Mouse (Mus musculus) intestine, postnatal 0 days (tissue): ENCODE measurements around the gene Ngrn. TPM values are rescaled to one million over a fixed set of nuclear protein-coding genes. Genes with fewer than 3 reads are reported as not detected.

Experiments
- ATAC-seq: fragments of 200-750 bp; cut with Nextera tagmentation; 2 replicates; pipeline ENCODE4 v1.8.0; 2017; ENCODE audit warnings: mild to moderate bottlenecking, moderate TSS enrichment, moderate library complexity
- H3K27ac ChIP-seq: fragments of 300-500 bp; sonication (generic); 2 replicates; pipeline ENCODE4 v1.5.1; 2014; ENCODE audit warnings: mild to moderate bottlenecking, low read depth, low read length, moderate library complexity
- H3K27me3 ChIP-seq: fragments of 300-500 bp; sonication (generic); replicated peaks from 2 replicates; pipeline ENCODE4 v1.6.1; 2014; ENCODE audit warnings: low read length, mixed read lengths; ENCODE audit not compliant: control insufficient read depth, insufficient read depth
- H3K36me3 ChIP-seq: fragments of 300-500 bp; sonication (generic); 2 replicates; pipeline ENCODE4 v1.6.1; 2014; ENCODE audit warnings: mild to moderate bottlenecking, moderate library complexity; ENCODE audit not compliant: control insufficient read depth, insufficient read depth
- H3K4me1 ChIP-seq: fragments of 300-500 bp; sonication (generic); replicated peaks from 2 replicates; pipeline ENCODE4 v1.6.1; 2014; ENCODE audit warnings: antibody characterized with exemption, low read length, mixed read lengths; ENCODE audit not compliant: control insufficient read depth, insufficient read depth
- H3K4me2 ChIP-seq: fragments of 300-500 bp; sonication (generic); replicated peaks from 2 replicates; pipeline ENCODE4 v1.6.1; 2014; ENCODE audit warnings: low read depth, mild to moderate bottlenecking, moderate library complexity
- H3K4me3 ChIP-seq: fragments of 300-500 bp; sonication (generic); 2 replicates; pipeline ENCODE4 v1.5.1; 2014; ENCODE audit warnings: low read depth, low read length
- H3K9ac ChIP-seq: fragments of 300-500 bp; sonication (generic); 2 replicates; pipeline ENCODE4 v1.6.1; 2014; ENCODE audit warnings: mild to moderate bottlenecking, low read depth, low read length
- H3K9me3 ChIP-seq: fragments of 300-500 bp; sonication (generic); 2 replicates; pipeline ENCODE4 v1.6.1; 2016; ENCODE audit warnings: mixed run types; ENCODE audit not compliant: control insufficient read depth
- CTCF ChIP-seq: sonication (generic); IDR thresholded peaks from 2 replicates; pipeline ENCODE4 v1.5.1; 2016; ENCODE audit warnings: low read depth, mild to moderate bottlenecking, control low read depth, antibody characterized with exemption, moderate library complexity
- WGBS: fragments of 180-500 bp; shearing (Covaris S2); extraction: QIAGEN DNeasy Blood & Tissue Kit; methylation state at CpG from one replicate; pipeline ENCODE4 v1.1.7; 2014; 5-methylcytosine and 5-hydroxymethylcytosine counted together
- polyA plus RNA-seq: library from polyadenylated mRNA; unstranded; fragments of >200 nt; fragmentation: Nextera tagmentation; extraction: Ambion mirVana; gene quantifications from 2 replicates; pipeline ENCODE4 v1.2.1, GENCODE M21; 2015

The Ngrn gene
- polyA plus RNA-seq, 1 experiment from 2014 or later, result 30.2 TPM

DNA sequence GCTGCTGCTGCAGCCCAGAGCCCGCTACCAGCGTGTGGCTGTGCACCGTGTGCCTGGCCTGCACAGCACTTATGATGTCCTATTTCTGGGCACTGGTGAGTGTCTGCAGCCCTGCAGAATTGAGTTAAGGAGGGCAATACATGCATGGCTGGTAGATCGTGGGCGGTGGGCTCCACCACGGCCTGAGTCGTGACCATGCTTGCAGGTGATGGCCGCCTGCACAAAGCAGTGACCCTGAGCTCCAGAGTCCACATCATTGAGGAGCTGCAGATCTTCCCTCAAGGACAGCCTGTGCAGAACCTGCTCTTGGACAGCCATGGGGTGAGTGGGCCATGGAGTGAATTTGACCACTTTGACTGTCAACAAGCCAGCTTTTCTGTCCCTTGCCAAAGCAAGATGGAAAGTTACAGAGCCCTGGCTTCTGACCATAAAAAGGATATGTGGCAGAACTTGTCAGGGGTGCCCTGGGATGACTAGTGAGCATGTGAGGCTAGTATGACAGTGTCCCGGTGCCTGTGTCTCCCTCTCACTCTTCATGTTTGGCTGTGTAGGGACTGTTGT is 40.7 kb upstream of the Ngrn start:
- Histone ChIP-seq H3K9ac (no peak overlapping the region), H3K4me3 (no peak overlapping the region), H3K9me3 (no peaks in the 10 kb centered on the region), H3K27me3 (no peaks in the 10 kb centered on the region), H3K27ac (no peak overlapping the region), H3K4me1 (no peaks in the 10 kb centered on the region), H3K4me2 (no peak overlapping the region), H3K36me3 (peaks cover 91% of the 10 kb centered on the region)
- no peak for ATAC-seq
- 93% methylated on average over 9 of the region's 9 CpGs for WGBS
- no peak for TF ChIP-seq CTCF

DNA sequence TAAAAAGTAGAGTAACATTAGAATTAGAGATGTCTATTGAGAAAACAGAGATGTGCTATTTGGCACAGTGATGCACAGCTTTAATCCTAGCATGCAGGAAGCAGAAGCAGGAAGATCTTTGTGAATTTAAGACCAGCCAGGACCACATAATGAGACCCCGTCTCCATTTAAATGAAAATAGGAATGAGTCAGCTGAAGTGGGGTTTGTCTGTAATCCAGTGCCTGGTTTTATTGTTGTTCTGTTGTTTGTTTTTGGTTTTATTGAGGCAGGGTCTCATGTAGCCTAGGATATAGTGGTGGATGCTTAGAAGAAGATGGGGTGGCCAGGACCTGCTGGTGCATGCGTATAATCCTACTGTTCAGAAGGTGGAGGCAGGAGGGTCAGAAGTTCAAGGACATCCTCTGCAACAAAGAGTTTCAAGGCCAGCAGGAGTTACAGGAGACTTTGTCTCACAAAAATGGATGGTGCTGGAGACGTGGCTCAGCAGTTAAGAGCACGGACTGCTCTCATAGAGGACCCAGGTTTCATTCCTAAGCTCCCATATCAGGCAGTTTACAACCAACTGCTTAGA is 39.8 kb upstream of the Ngrn start:
- no peaks in the 10 kb centered on the region for H3K4me1 ChIP-seq
- H3K27me3 ChIP-seq, result no peaks in the 10 kb centered on the region
- H3K36me3 ChIP-seq, result peaks cover 90% of the 10 kb centered on the region
- ATAC-seq, result no peak
- no peaks in the 10 kb centered on the region for H3K9me3 ChIP-seq
- H3K9ac ChIP-seq, result no peak overlapping the region
- TF ChIP-seq CTCF, result no peak
- H3K4me3 ChIP-seq, result no peak overlapping the region
- 81% methylated on average over 4 of the region's 4 CpGs for WGBS
- H3K4me2 ChIP-seq, result no peak overlapping the region
- no peak overlapping the region for H3K27ac ChIP-seq

GRCm38 (mm10) chr7:80227065-80227464 is 34.0 kb upstream of the Ngrn start:
- no peak overlapping the region for H3K9ac ChIP-seq
- peak; percentile 47 for TF ChIP-seq CTCF
- H3K4me2 ChIP-seq, result no peak overlapping the region
- H3K36me3 ChIP-seq, result peaks cover 62% of the 10 kb centered on the region
- H3K4me3 ChIP-seq, result no peak overlapping the region
- H3K27me3 ChIP-seq, result no peaks in the 10 kb centered on the region
- H3K27ac ChIP-seq, result no peak overlapping the region; the same call in 1 of the 2 replicates
- no peaks in the 10 kb centered on the region for H3K9me3 ChIP-seq
- H3K4me1 ChIP-seq, result no peaks in the 10 kb centered on the region
- no peak for ATAC-seq
- WGBS, result 84% methylated on average over 4 of the region's 4 CpGs

DNA sequence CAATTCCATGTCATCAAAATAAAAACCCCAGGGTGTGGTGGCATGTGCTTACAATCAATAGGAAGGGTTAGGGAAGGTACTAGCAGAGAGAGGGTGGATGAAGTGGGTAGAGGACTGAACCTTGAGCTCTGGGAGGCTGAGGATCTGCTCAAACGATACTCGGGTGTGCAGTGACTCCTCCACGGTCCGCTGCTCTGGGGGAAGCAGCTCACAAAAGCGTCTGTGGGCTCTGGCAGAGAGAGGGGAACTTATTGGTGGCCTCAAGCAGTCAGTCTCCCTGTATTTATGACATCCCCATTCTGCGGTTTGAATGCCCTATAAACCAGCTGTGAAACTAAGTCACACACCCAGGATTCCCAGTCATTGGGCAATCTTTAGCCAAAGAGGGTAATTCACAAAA is 30.8 kb upstream of the Ngrn start:
- ATAC-seq, result no peak
- H3K9me3 ChIP-seq, result no peaks in the 10 kb centered on the region
- H3K4me1 ChIP-seq, result 0 out of 2 replicates have a peak, but pooled peaks cover 4% of the 10 kb centered on the region
- no peak overlapping the region for H3K4me3 ChIP-seq
- no peak for TF ChIP-seq CTCF
- H3K4me2 ChIP-seq, result peak overlapping the region; percentile 88
- 54% methylated on average over 6 of the region's 6 CpGs for WGBS
- peaks cover 34% of the 10 kb centered on the region for H3K36me3 ChIP-seq
- no peaks in the 10 kb centered on the region for H3K27me3 ChIP-seq
- H3K9ac ChIP-seq, result no peak overlapping the region
- 0 out of 2 replicates have a peak overlapping the region, but pooled peaks have one; percentile 98 for H3K27ac ChIP-seq

DNA sequence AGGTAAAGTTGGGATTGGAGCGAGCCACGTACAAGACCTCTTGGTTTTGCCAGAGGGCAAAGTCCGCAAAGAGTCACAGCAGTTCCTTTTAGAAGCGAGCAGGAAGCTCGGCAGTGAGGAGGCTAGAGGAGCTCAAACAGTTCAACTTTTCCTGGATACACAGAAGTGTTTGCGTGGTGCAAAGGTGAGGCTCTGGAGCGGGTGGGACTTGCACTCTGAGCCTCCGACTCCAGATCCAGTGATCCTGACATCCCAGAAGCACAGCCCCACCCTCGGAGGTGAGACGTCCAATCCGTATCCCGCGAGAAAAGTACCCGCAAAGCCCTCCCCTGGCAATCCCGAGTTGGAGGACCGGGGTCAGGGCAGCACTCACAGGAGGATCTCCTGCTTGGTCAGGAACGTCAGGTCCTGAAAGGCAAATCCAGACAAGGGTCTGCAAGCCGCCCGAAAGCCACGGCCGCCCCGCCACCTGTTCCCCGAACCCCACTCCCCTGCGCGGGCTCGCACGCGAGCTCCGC is 29.0 kb upstream of the Ngrn start:
- Histone ChIP-seq H3K9me3 (no peaks in the 10 kb centered on the region), H3K4me2 (peak overlapping the region; percentile 88), H3K27ac (peak overlapping the region; percentile 98), H3K9ac (peak overlapping the region; percentile 79), H3K36me3 (peaks cover 18% of the 10 kb centered on the region), H3K4me1 (0 out of 2 replicates have a peak, but pooled peaks cover 4% of the 10 kb centered on the region), H3K27me3 (no peaks in the 10 kb centered on the region), H3K4me3 (peak overlapping the region; percentile 71)
- TF ChIP-seq CTCF, result no peak
- WGBS, result under 1% methylated on average over 29 of the region's 29 CpGs
- peak; percentile 84 for ATAC-seq

- H3K4me3 ChIP-seq, result peak within 1 kb of the TSS; percentile 71
- H3K36me3 ChIP-seq, result peaks cover 13% of the 10 kb centered on the region
- WGBS, result under 1% methylated on average over 55 of the region's 56 CpGs
- H3K4me2 ChIP-seq, result peak within 1 kb of the TSS; percentile 88
- peak within 1 kb of the TSS; percentile 98 for H3K27ac ChIP-seq
- peak within 1 kb of the TSS; percentile 79 for H3K9ac ChIP-seq
- no peaks in the 10 kb centered on the region for H3K9me3 ChIP-seq
- peak; percentile 96 for ATAC-seq
- H3K27me3 ChIP-seq, result no peaks in the 10 kb centered on the region
- H3K4me1 ChIP-seq, result 0 out of 2 replicates have a peak, but pooled peaks cover 4% of the 10 kb centered on the region
- peak; percentile 18 for TF ChIP-seq CTCF
Measured at GRCm38 (mm10) chr7:80232489-80233029, 28.5 kb upstream of the Ngrn start, which contains the start of the genes Cib1 and Gdpgp1. Cib1 (minus strand) TSS chr7:80232813. Gdpgp1 (plus strand) TSS chr7:80232865.
